In genomic region chr5:100427276-100427675, GRCm38 (mm10) we compare ENCODE assay signal across 9 mouse cellular contexts. TPM values are rescaled to one million over a fixed set of nuclear protein-coding genes. Genes with fewer than 3 reads are reported as not detected.
DNase-seq lines count a peak whose midpoint lies in the region; ATAC-seq and TF ChIP-seq lines count a peak whose summit lies in the region.
"Had no signal": no experiment of that assay in that cellular context is flagged by ENCODE, and none has a peak within 500 bp of the region (broad histone marks: within the 10 kb centered on the region; RNA-seq: fewer than 3 reads in every experiment).

No protein-coding gene starts in this region.

- no peak overlapping the region for H3K27ac ChIP-seq in heart, embryonic 10.5 days
- H3K27ac ChIP-seq in forebrain, postnatal 0 days (ENCODE audit: low read depth, low read length): no peak overlapping the region
- H3K27ac ChIP-seq in liver, embryonic 16.5 days (ENCODE audit: low read length): no peak overlapping the region

- H3K9me3 ChIP-seq in heart, embryonic 10.5 days: no peaks in the 10 kb centered on the region
- H3K9me3 ChIP-seq in forebrain, postnatal 0 days (ENCODE audit: low read length): no peaks in the 10 kb centered on the region
- H3K9me3 ChIP-seq in liver, embryonic 16.5 days (replicated peaks; ENCODE audit: control insufficient read depth, low read length): no peaks in the 10 kb centered on the region

- H3K4me3 ChIP-seq in heart, embryonic 10.5 days: peak overlapping the region; percentile 84
- peak overlapping the region; percentile 46 for H3K4me3 ChIP-seq in C2C12 (ENCODE audit: insufficient read depth, poor library complexity, severe bottlenecking)
- peak overlapping the region; percentile 90 for H3K4me3 ChIP-seq in forebrain, postnatal 0 days (ENCODE audit: low read depth, low read length)
- peak overlapping the region; percentile 90 for H3K4me3 ChIP-seq in liver, embryonic 16.5 days (ENCODE audit: low read depth, low read length)

- ATAC-seq in forebrain, postnatal 0 days: no peak
- ATAC-seq in liver, embryonic 16.5 days (ENCODE audit: low read depth): no peak

- peak overlapping the region; percentile 96 for H3K9ac ChIP-seq in forebrain, postnatal 0 days
- no peak overlapping the region for H3K9ac ChIP-seq in liver, embryonic 16.5 days (ENCODE audit: low read depth, low read length)

- peak; percentile 66 for DNase-seq in heart, embryonic 10.5 days (ENCODE audit: low spot score)
- DNase-seq in heart, adult 8-10 months (ENCODE audit: low spot score): no peak
- no peak for DNase-seq in forebrain, postnatal 0 days
- no peak for DNase-seq in thymus, postnatal 4 days
- DNase-seq in right cerebral cortex, adult 18-20 months: no peak
- DNase-seq in urinary bladder, postnatal 36 days (ENCODE audit: low spot score in 2 of 2): no peak
- DNase-seq: left cerebral cortex, postnatal 4 days had no signal

- peaks cover 93% of the 10 kb centered on the region for H3K79me2 ChIP-seq in C2C12 (ENCODE audit: control insufficient read depth, insufficient read depth)

- peaks cover 60% of the 10 kb centered on the region for H3K36me3 ChIP-seq in heart, embryonic 10.5 days
- peaks cover 66% of the 10 kb centered on the region for H3K36me3 ChIP-seq in C2C12 (ENCODE audit: control insufficient read depth, insufficient read depth)
- H3K36me3 ChIP-seq in forebrain, postnatal 0 days (ENCODE audit: insufficient read depth): peaks cover 41% of the 10 kb centered on the region
- H3K36me3 ChIP-seq in liver, embryonic 16.5 days (ENCODE audit: control insufficient read depth, insufficient read depth): peaks cover 26% of the 10 kb centered on the region

- peaks cover 54% of the 10 kb centered on the region for H3K4me1 ChIP-seq in heart, embryonic 10.5 days
- H3K4me1 ChIP-seq in forebrain, postnatal 0 days (ENCODE audit: insufficient read depth): peaks cover 28% of the 10 kb centered on the region
- H3K4me1 ChIP-seq in liver, embryonic 16.5 days (ENCODE audit: control insufficient read depth, low read depth, low read length): peaks cover 42% of the 10 kb centered on the region

- peak overlapping the region; percentile 82 for H3K4me2 ChIP-seq in forebrain, postnatal 0 days (ENCODE audit: low read depth)
- H3K4me2 ChIP-seq in liver, embryonic 16.5 days (ENCODE audit: low read depth, low read length): peak overlapping the region; percentile 99

- H3ac ChIP-seq in C2C12 (ENCODE audit: control insufficient read depth, insufficient read length, low read depth): peak overlapping the region; percentile 54

- H3K27me3 ChIP-seq in heart, embryonic 10.5 days (ENCODE audit: insufficient read depth, poor library complexity, severe bottlenecking): no peaks in the 10 kb centered on the region
- H3K27me3 ChIP-seq in C2C12 (ENCODE audit: control insufficient read depth, insufficient read depth, insufficient read length): no peaks in the 10 kb centered on the region
- no peaks in the 10 kb centered on the region for H3K27me3 ChIP-seq in forebrain, postnatal 0 days (ENCODE audit: insufficient read depth, low read length)
- H3K27me3 ChIP-seq in liver, embryonic 16.5 days (ENCODE audit: control insufficient read depth, insufficient read depth, low read depth, low read length): no peaks in the 10 kb centered on the region

- WGBS in heart, embryonic 10.5 days: 73% methylated on average over 9 of the region's 9 CpGs
- 33% methylated on average over 9 of the region's 9 CpGs for WGBS in forebrain, postnatal 0 days
- 38% methylated on average over 9 of the region's 9 CpGs for WGBS in liver, embryonic 16.5 days (ENCODE audit: insufficient replicate concordance)

- no peak for TF ChIP-seq CTCF in C2C12 (IDR thresholded peaks at IDR 0.05; ENCODE audit: control insufficient read depth, insufficient read depth, insufficient read length)
- TF ChIP-seq CTCF in forebrain, postnatal 0 days (IDR thresholded peaks at IDR 0.05; ENCODE audit: low read depth): no peak

- H3K79me3 ChIP-seq in C2C12 (ENCODE audit: low read depth): peaks cover 76% of the 10 kb centered on the region

TF ChIP-seq in C2C12, 6 proteins besides CTCF, POLR2A, EP300 and RAD21:
- TF ChIP-seq MYOG (IDR thresholded peaks at IDR 0.05; ENCODE audit: control insufficient read depth, extremely low read depth, insufficient read length) (no peak), USF1 (IDR thresholded peaks at IDR 0.05; ENCODE audit: low read depth) (no peak), MAX (IDR thresholded peaks at IDR 0.05) (no peak)

RNA-seq across cellular contexts. Expression of gene Sec31a, which starts 11.2 kb away (rescaled TPM):
- 156 and 180 TPM in 2 replicates for polyA plus RNA-seq in heart, embryonic 10.5 days (2016; fragmentation: Nextera tagmentation; extraction: Ambion mirVana)
- total RNA-seq in heart, adult 8-10 months (2022): 100 to 1,000 TPM in 3 of 4 experiments, 10 to 100 TPM in 1; 97.9 to 108 (median 104) TPM
- polyA plus RNA-seq in C2C12 (2012; fragmentation: generic; extraction: Trizol): 183 TPM
- 123 and 160 TPM in 2 replicates for total RNA-seq in forebrain, postnatal 0 days (2014; rRNA removed)
- polyA plus RNA-seq in forebrain, postnatal 0 days (2015; fragmentation: Nextera tagmentation; extraction: Ambion mirVana): 77.5 and 78.6 TPM in 2 replicates
- polyA plus RNA-seq in liver, embryonic 16.5 days (2015; fragmentation: Nextera tagmentation; extraction: Ambion mirVana): 52.9 and 67.4 TPM in 2 replicates
